Mouse (Mus musculus): Measurements from ENCODE around the gene Scgb3a1. TPM values are rescaled to one million over a fixed set of nuclear protein-coding genes. Genes with fewer than 3 reads are reported as not detected.
A peak's percentile ranks its signal among the peaks of the same experiment; 100 is the strongest.

Gene Scgb3a1
- total and polyA plus RNA-seq, 2 experiments from 2014 or later: not detected

DNA sequence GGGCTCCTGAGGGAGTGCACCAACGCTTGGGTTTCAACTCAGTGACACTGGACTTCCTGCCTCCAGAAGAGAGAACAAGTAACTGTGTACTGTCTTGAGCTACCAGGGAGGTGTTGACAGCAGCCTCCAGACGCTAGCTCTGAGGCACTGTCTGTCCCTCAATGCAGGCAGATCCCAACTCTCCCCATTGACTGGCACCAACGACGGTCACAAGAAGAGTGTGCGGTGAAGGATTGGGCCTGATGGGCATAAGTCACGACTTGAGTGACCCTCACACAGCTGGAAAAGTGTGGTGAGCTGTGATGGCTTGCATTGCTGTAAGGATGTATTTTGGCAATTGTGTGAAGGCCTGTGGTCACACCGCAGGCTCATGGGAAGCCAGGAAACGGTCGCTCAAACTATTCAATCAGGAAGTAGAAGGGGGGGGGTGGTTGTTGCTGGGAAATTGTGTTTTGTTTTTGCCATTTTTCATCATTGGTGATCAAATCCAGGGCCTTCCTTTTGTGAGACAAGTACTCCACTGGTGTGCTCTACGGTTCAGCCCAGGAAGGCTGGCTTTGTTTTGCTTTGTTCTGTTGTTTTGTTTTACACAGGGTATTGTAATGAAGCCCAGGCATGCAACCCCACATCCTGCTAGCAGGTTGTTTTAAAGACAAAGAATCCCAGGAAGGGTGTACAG, 4.5 kb upstream of the Scgb3a1 start:
- Histone ChIP-seq H3K36me3 (ENCODE audit: insufficient read depth) (no peaks in the 10 kb centered on the region), H3K27ac (ENCODE audit: low read depth, low read length) (no peak overlapping the region), H3K9me3 (ENCODE audit: low read length) (no peaks in the 10 kb centered on the region), H3K9ac (no peak overlapping the region), H3K4me3 (ENCODE audit: low read depth, low read length) (no peak overlapping the region), H3K27me3 (ENCODE audit: insufficient read depth, low read length) (no peaks in the 10 kb centered on the region), H3K4me1 (ENCODE audit: insufficient read depth) (no peaks in the 10 kb centered on the region), H3K4me2 (ENCODE audit: low read depth) (no peak overlapping the region)
- ATAC-seq (no peak), DNase-seq (no peak)
- TF ChIP-seq CTCF (IDR thresholded peaks at IDR 0.05; ENCODE audit: low read depth): no peak
- 73% methylated on average over 10 of the region's 10 CpGs for WGBS

DNA sequence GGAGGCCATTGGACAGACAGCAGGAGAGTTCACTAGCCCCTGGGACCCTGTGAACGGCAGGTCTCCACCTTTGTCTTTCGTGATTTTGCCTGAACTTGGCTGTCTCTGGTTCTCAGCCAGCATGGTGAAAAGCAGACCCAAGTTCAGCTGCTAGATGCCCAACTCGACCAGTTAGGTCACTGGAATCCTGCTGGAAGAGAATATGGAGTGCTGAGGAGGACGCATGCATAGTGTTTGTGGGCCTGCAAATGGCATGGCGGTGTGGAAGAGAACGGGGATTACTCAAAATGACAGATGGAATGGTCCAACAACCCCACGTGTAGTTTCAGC, 4.0 kb upstream of the Scgb3a1 start:
- no peak for ATAC-seq
- no peaks in the 10 kb centered on the region for H3K4me1 ChIP-seq (ENCODE audit: insufficient read depth)
- no peaks in the 10 kb centered on the region for H3K36me3 ChIP-seq (ENCODE audit: insufficient read depth)
- H3K4me2 ChIP-seq (ENCODE audit: low read depth): no peak overlapping the region
- no peaks in the 10 kb centered on the region for H3K9me3 ChIP-seq (ENCODE audit: low read length)
- TF ChIP-seq CTCF (IDR thresholded peaks at IDR 0.05; ENCODE audit: low read depth): no peak
- 66% methylated on average over 7 of the region's 7 CpGs for WGBS
- DNase-seq: no peak
- no peak overlapping the region for H3K27ac ChIP-seq (ENCODE audit: low read depth, low read length)
- H3K4me3 ChIP-seq (ENCODE audit: low read depth, low read length): no peak overlapping the region
- H3K9ac ChIP-seq: no peak overlapping the region
- H3K27me3 ChIP-seq (ENCODE audit: insufficient read depth, low read length): no peaks in the 10 kb centered on the region

DNA sequence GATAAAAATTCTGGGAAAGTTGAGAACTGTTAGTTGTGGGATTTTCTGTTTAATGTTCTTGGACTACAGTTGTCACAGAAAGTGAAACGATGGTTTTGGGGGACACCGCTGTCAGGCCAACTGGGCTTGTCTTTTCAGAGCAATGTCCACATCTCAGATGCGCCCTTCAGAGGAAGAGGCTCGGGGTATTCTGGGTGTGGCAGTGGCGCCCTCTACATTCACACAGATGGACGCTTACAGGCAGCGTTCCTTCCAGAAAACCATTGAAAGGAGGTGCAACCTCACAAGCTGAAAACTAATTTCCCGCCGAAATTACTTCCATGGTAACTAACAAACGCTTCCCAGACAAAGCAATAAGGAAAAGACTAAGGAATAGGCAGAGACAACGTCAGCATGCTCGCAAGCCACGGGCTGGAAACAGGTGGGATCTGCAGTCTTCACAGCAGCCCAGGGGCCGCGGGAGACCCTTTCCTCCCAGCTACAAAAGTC, 1.1 kb upstream of the Scgb3a1 start:
- no peak overlapping the region for H3K4me3 ChIP-seq (ENCODE audit: low read depth, low read length)
- no peak for TF ChIP-seq CTCF (IDR thresholded peaks at IDR 0.05; ENCODE audit: low read depth)
- no peak overlapping the region for H3K4me2 ChIP-seq (ENCODE audit: low read depth)
- no peak for ATAC-seq
- no peak overlapping the region for H3K27ac ChIP-seq (ENCODE audit: low read depth, low read length)
- H3K4me1 ChIP-seq (ENCODE audit: insufficient read depth): no peaks in the 10 kb centered on the region
- 61% methylated on average over 15 of the region's 15 CpGs for WGBS
- H3K27me3 ChIP-seq (ENCODE audit: insufficient read depth, low read length): no peaks in the 10 kb centered on the region
- no peaks in the 10 kb centered on the region for H3K36me3 ChIP-seq (ENCODE audit: insufficient read depth)
- no peaks in the 10 kb centered on the region for H3K9me3 ChIP-seq (ENCODE audit: low read length)
- H3K9ac ChIP-seq: no peak overlapping the region
- no peak for DNase-seq

DNA sequence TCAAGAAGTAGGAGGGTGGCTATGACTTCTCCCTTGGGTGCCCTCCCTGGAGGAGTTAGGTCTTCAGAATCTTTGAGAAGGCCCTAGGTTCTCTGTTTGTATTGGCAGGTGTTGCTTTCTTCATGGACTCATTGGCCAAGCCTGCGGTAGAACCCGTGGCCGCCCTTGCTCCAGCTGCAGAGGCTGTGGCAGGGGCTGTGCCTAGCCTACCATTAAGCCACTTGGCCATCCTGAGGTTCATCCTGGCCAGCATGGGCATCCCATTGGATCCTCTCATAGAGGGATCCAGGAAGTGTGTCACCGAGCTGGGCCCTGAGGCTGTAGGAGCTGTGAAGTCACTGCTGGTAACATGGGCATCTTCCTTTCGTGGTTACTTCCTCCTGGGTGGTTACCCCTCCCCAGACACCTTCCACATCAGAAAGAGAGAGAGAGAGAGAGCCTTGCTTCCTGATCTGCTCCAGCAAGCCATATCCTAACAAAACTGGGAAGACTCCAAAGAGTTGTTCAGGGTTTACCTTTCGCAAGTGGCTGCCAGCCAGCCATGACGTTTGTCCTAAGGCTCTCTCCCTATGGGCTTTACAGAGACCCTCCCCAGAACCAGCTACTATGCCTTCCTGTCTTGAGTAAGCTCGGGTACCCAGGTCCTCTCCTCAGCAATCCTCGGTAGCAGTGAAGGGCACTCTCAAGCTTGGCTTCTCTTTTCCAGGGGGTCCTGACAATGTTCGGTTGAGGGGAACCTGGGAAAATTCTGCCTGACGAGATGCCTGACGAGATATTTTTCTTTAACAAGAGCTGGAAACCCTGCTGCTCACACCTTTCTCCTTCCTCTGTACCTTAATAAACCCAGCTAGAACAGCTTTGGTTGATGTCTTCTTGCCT, 1.1 kb downstream of the Scgb3a1 start:
- Histone ChIP-seq H3K4me2 (ENCODE audit: low read depth) (no peak overlapping the region), H3K27ac (ENCODE audit: low read depth, low read length) (no peak overlapping the region), H3K27me3 (ENCODE audit: insufficient read depth, low read length) (no peaks in the 10 kb centered on the region), H3K4me3 (ENCODE audit: low read depth, low read length) (no peak overlapping the region), H3K9ac (no peak overlapping the region), H3K4me1 (ENCODE audit: insufficient read depth) (no peaks in the 10 kb centered on the region), H3K9me3 (ENCODE audit: low read length) (no peaks in the 10 kb centered on the region), H3K36me3 (ENCODE audit: insufficient read depth) (peaks cover 4% of the 10 kb centered on the region; the same call in 1 of the 2 replicates)
- no peak for TF ChIP-seq CTCF (IDR thresholded peaks at IDR 0.05; ENCODE audit: low read depth)
- no peak for ATAC-seq
- WGBS: 78% methylated on average over 12 of the region's 12 CpGs
- DNase-seq: no peak

DNA sequence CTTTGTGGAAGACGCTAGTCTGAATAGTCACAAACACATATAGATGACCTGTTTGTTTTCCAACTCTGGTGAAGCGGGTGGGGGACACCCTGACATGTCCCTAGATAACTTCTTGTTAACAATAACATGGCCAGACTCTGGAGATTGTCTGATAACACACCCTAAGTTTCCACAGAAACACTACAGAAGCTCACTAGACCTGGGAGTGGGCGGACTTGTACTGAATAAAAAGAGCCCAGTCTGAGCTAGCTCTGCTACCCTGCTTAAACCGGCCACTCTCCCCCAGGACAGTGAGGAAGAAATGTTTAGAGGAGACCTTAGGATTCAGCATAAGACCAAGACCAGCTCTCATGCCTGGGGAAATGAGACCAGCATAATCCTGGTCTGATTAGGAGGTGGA, 2.1 kb downstream of the Scgb3a1 start:
- H3K4me2 ChIP-seq (ENCODE audit: low read depth): no peak overlapping the region
- TF ChIP-seq CTCF (IDR thresholded peaks at IDR 0.05; ENCODE audit: low read depth): no peak
- no peak overlapping the region for H3K9ac ChIP-seq
- no peaks in the 10 kb centered on the region for H3K9me3 ChIP-seq (ENCODE audit: low read length)
- DNase-seq (no peak), ATAC-seq (no peak)
- H3K27me3 ChIP-seq (ENCODE audit: insufficient read depth, low read length): no peaks in the 10 kb centered on the region
- H3K27ac ChIP-seq (ENCODE audit: low read depth, low read length): no peak overlapping the region
- H3K4me3 ChIP-seq (ENCODE audit: low read depth, low read length): no peak overlapping the region
- 75% methylated on average over 4 of the region's 4 CpGs for WGBS
- H3K36me3 ChIP-seq (ENCODE audit: insufficient read depth): peaks cover 4% of the 10 kb centered on the region; the same call in 1 of the 2 replicates
- H3K4me1 ChIP-seq (ENCODE audit: insufficient read depth): no peaks in the 10 kb centered on the region

DNA sequence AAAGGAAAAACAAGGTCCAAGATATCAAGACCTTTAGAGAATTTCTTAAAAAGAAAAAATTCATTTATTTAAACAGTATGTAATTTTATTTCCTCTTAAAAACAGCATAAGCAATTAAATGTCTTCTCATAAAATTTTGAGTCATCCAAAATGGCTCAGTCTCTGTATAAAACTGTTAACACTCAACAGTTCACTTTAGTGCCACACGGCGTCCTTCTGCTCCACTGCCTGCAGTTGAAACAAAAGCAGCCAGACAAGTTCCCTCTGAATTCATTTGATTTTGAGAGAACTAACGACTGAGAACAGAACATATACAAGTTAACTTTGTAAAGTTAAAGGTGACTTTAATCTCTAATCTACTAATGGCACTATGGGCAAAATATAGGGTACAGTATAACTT, 10.0 kb downstream of the Scgb3a1 start:
- peak; percentile 66 for ATAC-seq
- TF ChIP-seq CTCF (IDR thresholded peaks at IDR 0.05; ENCODE audit: low read depth): peak; percentile 38
- Histone ChIP-seq H3K9me3 (ENCODE audit: low read length) (no peaks in the 10 kb centered on the region), H3K9ac (no peak overlapping the region), H3K27ac (ENCODE audit: low read depth, low read length) (no peak overlapping the region), H3K4me1 (ENCODE audit: insufficient read depth) (no peaks in the 10 kb centered on the region), H3K27me3 (ENCODE audit: insufficient read depth, low read length) (no peaks in the 10 kb centered on the region), H3K36me3 (ENCODE audit: insufficient read depth) (peaks cover 27% of the 10 kb centered on the region), H3K4me2 (ENCODE audit: low read depth) (no peak overlapping the region), H3K4me3 (ENCODE audit: low read depth, low read length) (no peak overlapping the region)
- WGBS: 49% methylated on average over 3 of the region's 3 CpGs
- peak; percentile 19 for DNase-seq

All from forebrain, postnatal 0 days (tissue).